Mouse (Mus musculus): ENCODE data around the gene Bpifa5.
"Not testable (repeated sequence)": the region's sequence is repeated elsewhere in the genome, so short reads cannot be mapped to it uniquely, and the experiment has no call there.

The Bpifa5 gene

DNA sequence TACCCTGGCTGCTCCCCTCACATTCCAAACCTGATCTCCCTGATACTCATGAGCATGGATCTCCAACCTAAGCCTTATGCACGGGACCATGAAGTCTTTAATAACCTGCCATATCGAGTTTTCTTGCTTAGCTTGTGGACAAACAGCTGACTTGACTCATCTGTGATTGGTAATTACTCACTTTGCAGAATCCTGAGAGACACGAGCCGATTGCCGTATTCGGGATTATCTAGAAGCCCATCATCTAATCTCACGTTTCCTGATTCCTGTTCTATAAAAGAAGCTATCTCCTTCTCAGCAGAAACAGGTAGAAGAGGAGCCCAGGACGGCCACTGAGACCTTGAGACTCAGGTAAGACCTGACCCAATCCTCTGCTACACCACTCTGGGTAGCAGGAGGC is at the start of gene Bpifa5:
Bpifa5 (plus strand) TSS at position 301 of the 400 bp plus-strand sequence.
- no peak for DNase-seq (ENCODE audit: low spot score in 2 of 2)

DNA sequence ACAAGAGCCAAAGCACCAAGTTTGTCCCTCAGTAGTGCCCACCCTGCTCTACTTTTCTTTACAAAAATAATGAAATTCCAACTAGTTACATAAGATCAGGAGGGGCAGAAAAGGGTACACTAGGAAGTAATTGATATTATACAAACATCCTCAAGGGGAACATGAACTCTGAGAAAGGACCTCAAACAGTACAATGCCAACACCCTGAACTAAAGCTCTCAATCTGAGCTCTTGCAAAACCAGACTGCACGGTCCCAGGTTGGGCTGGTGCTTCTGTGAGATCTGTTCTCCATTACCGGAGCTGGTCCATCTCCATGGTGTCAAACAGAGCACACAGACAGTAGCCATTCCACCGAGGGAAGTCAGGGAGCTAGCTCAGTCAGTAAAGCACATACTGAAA is 45.0 kb upstream of the Bpifa5 start:
- DNase-seq (ENCODE audit: low spot score in 2 of 2) = no peak

DNA sequence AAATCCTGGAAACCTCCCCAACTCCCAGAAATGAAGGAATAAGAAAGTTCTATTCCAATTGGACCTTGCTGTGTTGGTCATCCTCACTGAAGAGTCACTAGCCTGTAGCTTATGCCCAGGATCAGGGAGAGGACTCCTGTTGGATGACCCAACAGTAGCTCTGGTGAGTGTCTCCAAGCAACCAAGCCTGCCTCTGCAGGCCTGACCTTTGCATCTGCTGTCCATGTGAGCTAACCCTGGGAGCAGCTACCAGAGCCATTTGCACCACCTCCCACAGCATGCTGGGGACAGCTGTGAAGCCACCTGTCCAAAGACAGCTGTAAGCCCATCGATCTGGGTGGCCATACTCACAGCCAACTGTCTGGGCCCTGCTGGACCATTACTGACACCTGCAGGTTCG is 32.3 kb upstream of the Bpifa5 start, which contains the start of gene Bpifa3:
Bpifa3 (plus strand) TSS at position 217 of the 400 bp plus-strand sequence.
- no peak for DNase-seq (ENCODE audit: low spot score in 2 of 2)

DNA sequence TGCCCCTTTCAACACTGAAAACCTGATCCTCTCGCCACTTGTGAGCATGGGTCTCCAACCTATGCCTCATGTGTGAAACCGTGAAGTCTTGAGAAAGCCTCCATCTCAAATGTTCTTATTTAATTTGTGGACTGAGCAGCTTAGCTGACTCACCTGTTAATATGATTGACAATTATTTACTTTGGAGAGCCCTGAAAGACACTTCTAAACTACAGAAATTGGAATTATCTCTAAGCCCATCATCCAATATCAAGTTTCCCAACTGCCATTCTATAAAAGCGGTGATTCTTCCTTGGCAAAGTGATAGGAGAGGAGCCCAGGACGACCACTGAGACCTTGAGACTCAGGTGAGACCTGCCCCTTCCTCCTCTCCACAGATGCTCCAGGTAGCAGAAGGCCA is 19.8 kb upstream of the Bpifa5 start, which contains the start of gene Bpifa1:
Bpifa1 (plus strand) TSS at position 301 of the 400 bp plus-strand sequence.
- DNase-seq (ENCODE audit: low spot score in 2 of 2) = no peak

DNA sequence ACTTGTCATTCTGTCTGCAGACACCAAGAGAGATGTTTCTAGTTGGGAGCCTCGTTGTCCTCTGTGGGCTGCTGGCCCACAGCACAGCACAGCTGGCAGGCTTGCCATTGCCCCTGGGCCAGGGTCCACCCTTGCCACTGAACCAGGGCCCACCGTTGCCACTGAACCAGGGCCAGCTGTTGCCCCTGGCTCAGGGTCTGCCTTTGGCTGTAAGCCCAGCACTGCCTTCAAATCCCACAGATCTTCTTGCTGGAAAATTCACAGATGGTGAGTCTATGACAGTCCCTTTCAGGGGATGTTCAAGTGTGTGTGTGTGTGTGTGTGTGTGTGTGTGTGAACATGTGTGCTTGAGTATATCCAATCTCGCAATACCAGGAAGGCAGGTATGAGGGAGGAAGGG is 18.7 kb upstream of the Bpifa5 start:
- DNase-seq (ENCODE audit: low spot score in 2 of 2) = no peak

DNA sequence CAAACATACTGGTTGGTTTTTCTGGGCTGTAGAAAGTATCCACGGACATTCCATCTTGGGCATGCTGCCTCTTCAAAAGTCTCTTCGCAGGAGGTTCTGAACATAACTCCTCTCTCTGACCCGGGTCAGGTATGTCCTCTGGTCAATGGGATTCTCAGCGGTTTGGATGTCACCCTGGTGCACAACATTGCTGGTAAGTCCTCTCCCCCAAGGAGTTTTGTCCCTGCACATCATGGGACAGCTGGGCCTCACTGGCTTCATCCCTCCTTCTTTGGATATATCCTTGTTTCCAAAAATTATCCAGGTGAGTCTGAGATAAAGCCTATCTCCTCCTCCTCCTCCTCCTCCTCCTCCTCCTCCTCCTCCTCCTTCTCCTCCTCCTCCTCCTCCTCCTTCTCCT is 14.9 kb upstream of the Bpifa5 start:
- no peak for DNase-seq (ENCODE audit: low spot score in 2 of 2)

DNA sequence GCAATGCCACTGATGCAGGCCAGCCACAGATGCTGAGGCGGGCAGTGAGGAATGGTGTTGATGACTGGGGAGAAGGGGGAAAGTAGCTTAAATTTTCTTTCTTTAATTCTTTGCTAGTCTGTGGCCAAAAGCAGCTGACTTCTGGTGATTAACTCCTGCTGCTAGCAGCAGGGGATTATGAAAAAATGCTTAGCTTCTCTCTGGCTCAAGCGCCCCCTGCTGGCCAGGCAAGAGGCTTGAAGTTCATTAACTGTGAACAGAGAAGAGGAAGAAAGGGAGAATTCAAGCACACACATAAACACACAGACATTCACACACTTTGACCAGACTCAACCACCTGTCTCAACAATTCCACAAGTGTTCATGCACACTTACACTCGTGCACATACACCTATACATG is 4.0 kb upstream of the Bpifa5 start:
- no peak for DNase-seq (ENCODE audit: low spot score in 2 of 2)

DNA sequence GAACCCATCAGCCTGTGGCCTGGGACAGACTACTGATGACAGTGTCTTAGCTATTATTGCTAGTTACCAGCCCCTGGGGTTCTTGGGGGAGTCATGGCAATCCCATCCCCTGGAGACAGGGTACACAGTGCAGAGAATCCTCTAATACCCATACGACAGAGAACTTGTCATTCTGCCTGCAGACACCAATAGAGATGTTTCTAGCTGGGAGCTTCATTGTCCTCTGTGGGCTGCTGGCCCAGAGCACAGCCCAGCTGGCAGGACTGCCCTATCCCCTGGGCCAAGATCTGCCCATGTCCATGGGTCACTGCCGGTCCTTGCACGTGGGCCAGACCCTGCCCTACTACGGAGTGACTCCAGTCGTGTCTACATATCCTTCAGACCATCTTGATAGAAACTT is 899 bp downstream of the Bpifa5 start:
- DNase-seq (ENCODE audit: low spot score in 2 of 2) = no peak

DNA sequence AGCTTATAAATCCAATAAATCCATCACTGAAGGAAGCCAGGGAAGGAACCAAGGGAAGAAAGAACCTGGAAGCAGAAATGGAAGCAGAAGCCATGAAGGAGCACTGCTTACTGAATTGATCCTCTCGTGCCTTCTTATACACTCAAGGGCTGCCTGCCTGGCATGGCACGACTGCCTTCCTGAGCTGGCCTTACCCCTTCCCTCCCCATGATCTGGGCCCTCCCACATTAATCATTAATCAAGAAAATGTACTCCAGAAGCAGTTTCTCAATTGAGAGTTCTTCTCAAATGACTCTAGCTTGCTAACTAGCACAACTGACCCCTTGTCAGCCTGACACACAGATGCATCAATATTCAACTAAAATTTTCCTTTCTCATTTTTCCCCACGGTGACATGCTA is 6.8 kb downstream of the Bpifa5 start:
- DNase-seq (ENCODE audit: low spot score in 2 of 2) = no peak

DNA sequence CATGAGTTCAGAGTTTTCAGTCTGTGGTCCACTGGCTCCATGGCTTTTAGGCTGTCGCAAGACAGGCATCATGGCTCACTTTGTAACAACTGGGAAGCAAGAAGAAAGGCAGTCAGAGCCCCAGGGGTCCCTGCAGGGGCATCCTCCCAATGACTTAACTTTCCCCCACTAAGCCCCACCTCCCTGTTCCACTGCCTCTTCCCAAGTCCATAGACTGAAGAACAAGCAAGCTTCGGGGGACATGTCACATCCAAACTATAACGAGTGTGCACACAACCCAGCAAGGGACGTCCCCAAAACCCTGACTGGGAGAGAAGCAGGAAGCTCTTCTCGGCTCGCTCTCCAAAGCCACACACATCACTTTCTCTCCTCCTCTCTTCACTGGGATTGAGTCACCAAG is 9.2 kb downstream of the Bpifa5 start:
- DNase-seq (ENCODE audit: low spot score in 2 of 2) = no peak

DNA sequence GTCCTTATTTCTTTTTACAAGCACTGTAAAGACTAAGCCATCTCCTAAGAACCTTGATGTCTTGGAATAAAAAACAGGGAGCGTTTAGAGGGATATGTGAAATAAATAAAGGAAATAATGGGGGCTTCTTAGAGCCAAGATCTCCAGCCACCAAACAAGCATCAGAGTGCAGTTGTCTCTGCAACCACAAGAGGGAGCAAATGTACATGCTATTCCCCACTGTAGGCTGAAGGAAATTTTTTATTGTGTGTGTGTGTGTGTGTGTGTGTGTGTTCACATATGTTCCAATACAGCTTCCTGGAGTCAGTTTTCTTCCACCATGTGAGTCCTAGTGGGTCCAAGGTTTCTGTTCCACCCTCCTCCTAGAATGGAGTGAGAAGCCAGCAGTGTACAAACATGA is 10.9 kb downstream of the Bpifa5 start:
- DNase-seq (ENCODE audit: low spot score in 2 of 2) = peak in 1 of 2 experiments; percentile 9

DNA sequence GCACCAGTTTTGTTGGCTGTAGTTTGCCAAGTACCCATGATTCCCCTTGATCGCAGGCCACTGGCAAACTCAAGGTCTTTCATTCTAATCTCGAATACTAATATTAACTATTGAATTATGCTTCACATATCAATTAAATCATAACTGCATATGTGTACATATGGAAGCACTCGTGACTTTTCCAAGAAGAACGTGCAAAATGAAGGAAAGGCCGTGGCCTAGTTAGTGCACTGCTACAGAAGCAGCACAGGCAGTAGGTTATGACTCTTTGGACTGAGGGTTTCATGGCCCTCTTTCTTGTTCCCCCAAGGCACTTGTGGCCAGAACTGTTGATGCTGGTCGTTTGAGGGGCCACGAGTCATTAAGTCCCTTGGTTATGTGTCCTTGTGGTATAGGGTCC is 19.5 kb downstream of the Bpifa5 start:
- DNase-seq (ENCODE audit: low spot score in 2 of 2) = not testable (repeated sequence)

DNA sequence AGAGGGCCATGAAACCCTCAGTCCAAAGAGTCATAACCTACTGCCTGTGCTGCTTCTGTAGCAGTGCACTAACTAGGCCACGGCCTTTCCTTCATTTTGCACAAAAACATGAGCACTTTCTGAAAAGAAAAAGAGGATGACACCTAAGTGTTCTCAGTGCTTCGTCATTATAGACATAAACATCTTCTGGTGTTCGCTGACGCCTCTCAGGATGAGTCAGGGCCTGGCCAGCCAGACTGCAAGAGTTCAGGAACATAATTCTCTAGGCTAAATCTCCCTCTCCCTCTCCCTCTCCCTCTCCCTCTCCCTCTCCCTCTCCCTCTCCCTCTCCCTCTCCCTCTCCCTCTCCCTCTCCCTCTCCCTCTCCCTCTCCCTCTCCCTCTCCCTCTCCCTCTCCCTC is 20.7 kb downstream of the Bpifa5 start:
- not testable (repeated sequence) for DNase-seq (ENCODE audit: low spot score in 2 of 2)

DNA sequence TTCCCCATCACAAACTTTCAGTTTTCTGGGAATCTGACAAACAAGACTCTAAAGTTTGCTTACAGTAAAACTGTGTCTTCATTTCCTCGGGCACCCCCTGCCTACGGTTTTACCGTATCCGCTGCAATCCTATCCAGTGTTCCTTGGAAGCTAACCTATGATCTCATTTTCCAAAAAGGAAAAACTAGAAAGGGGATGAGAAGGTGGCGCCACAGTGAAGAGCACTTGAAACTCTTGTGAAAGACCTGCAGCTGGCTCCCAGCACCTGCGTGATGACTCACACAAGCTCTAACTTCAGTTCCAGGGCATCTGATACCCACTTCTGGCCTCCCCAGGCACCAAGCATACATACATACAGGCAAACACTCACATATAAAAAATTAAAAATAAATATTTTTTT is 22.9 kb downstream of the Bpifa5 start:
- no peak for DNase-seq (ENCODE audit: low spot score in 2 of 2)

DNA sequence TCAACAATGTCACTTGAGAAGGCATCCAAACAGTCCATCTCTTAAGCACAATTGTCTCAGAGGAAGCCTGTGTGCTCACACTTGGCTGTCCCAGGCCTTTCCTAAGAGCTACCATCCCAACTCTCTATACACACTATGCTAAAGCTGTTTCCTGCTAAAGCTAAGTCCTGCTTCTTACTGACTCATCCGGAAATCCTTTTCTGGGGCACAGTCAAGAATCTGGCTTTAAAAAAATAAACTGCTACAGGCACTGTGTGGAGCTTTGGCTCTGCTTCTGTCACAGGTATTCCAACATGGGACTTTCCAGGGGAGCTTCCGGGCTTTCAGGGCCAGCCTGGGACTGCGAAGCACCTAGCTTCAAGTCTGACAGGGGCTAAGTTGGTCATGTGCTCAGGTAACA is 23.3 kb downstream of the Bpifa5 start:
- DNase-seq (ENCODE audit: low spot score in 2 of 2) = no peak

DNA sequence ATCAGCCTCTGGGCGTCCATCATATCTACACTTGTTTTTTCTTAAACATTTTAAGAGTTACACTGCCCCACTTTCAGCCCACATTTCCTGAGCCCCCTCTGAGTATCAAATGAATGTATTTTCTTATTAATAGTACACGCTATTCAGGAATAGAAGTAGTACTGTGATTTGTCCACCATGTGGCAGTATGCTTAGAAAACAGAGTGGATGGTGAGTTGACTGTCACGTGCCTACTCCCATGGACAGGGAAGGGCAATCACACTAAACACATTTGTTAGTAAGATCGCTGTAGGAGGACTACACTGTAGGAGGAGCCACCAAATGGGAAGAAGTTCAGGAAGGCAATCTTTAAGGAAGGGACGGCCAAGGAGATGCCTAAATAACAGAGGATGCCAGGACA is 25.1 kb downstream of the Bpifa5 start:
- no peak for DNase-seq (ENCODE audit: low spot score in 2 of 2)

DNA sequence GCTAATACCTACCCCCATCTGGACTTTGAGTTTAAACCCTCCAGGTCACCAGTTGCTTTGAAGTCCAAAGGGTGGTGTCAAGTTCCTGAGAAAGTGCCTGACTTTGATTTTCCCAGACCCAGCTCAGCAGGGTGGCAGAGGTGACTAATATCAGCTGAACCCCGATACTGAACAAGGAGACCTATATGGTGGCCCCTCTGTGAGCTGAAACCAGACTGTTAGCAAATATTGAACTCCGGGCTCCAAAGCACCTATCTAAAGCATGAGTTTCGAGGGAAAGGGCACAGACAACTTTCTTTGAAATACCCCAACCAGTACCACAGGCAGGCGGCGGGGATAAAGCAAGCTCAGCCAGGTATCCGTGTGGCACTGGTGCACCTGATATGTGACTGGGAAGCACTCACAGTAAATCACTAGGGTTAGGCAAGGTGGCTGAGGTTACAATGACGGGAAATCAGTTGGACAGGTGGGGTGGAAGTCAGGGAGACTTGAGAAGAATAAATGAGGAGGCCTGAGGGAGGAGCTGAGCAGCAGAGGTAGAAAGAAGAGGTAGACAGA is 27.5 kb downstream of the Bpifa5 start:
- no peak for DNase-seq (ENCODE audit: low spot score in 2 of 2)

DNA sequence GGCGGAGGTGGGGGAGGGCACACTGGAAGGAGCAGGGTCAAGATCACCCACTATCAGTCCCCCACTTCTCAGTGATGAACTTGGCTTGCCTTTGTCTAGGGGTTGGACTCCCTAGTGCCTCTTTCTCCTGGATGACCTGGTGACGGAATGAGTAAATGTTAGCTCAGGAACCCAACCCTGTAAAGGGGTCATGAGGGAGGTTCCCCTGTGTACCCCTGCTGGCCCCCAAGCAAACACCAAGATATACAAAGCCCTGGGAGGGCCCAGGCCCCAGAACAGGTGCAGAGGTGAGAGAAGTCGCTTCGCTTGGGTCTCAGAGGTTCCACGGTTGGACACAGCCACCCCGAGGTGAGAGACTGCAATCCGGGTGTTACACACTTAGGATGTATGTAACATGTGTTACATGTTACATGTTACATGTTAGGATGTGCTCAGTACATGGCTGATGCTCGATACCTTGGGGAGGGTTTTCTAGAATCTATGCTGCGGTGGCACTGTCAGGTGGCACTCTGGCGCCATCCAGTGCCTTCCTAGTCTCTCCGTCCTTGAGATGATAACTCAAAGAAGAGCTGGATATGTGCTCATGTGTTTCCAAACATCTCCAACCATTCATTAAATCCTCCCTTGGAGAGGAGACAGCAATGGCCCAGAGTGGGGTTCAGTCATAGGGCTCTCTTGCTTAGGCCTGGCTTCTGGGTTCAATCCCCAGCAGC is 28.3 kb downstream of the Bpifa5 start, which contains the start of gene Bpifb1:
Bpifb1 (plus strand) TSS at position 273 of the 713 bp plus-strand sequence.
- DNase-seq (ENCODE audit: low spot score in 2 of 2) = no peak

DNA sequence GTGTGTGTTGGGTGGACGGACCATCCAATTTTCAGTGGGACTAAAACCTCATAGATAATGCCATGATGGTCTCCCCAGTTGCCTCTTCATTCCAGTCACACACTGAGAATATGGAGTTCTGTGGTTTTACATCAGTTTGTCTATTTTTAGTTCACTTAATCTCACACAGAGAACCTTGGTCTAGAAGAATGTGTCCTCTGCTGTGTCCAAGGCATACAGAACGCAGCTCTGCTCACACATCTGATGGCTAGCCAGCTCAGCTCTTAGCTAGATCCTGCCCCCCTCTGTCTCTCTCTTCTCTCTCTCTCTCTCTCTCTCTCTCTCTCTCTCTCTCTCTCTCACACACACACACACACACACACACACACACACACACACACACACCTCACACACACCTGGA is 29.7 kb downstream of the Bpifa5 start:
- DNase-seq (ENCODE audit: low spot score in 2 of 2) = no peak

DNA sequence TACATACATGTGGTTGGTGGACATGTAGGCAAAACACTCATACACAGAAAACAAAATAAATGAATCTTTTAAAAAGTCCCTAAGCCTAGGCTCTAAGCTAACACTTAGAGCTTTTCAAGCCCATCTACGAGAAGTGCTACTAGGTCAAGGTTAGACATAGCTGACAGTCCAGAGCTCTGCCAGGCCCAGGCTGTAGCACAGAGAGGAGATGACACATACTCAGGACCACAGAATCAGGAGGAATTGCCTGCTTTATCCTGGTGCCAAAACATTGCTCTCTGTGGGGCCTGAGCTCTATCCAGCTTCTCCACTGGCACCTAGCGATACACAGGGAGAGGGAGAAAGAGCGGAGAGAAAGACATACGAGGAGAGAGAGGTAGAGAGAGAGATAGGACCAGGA is 30.7 kb downstream of the Bpifa5 start:
- no peak for DNase-seq (ENCODE audit: low spot score in 2 of 2)

DNA sequence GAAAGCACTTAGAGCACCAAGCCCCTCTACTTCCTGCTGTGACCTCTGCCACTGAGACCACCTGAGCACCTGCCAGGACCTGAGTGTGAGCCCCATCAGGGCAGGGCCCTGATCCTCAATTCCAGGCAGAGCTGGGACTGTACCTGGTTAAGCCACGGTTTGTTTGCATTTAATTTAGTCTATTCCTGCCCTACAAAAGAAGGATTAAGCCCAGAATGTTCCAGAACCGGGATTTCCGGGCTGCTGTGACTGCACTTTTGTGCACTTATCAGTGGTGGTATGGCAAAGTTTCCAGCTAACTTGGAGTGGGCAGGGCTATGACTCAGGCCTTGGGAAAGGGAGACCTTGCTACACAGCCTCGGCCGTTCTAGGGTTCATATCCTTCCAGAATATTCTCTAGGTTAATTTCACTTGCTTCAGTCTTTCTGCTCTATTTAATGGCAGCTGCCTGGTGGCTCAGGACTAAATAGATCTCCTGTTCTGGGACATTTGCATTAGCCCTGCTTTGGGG is 31.6 kb downstream of the Bpifa5 start:
- no peak for DNase-seq (ENCODE audit: low spot score in 2 of 2)

DNA sequence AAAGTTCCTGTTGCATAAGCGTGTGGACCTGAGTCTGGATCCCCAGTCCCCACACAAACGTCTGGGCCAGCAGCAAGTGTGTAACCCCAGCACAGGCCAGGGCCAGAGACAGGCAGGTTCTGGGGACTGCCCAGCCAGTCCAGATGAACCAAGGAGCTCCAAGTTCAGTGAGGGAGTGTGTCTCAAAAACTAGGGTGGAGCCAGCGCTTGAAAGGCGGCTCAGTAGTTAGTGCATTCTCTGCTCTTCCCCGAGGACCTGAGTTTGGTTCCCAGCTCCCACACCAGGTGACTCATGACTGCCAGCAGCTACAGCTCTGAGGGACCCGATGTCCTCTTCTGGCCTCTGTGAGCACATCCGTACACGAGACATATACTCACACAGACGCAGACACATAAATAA is 34.6 kb downstream of the Bpifa5 start:
- no peak for DNase-seq (ENCODE audit: low spot score in 2 of 2)

DNA sequence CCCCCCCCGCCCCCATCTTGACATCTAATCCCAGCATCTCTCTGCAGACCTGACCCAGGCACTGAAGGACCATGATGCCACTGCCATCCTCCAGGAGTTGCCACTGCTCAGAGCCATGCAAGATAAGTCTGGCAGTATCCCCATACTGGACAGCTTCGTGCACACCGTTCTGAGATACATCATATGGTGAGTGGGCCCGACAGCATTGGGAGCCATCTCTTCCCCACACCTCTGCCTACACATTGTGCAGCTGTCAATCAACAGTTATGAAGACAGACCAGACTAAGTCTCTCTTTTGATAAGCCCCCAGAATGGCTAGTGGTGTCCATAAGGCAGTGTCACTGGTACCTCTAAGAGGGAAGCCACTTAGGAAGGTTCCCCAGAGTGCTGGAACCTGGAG is 42.2 kb downstream of the Bpifa5 start:
- DNase-seq (ENCODE audit: low spot score in 2 of 2) = no peak

Measured in right cerebral cortex, postnatal 36 days (tissue).